Comparison of ENCODE assay signal across 30 mouse cellular contexts in genomic region chr1:77473446-77474376, GRCm38 (mm10). TPM values are rescaled to one million over a fixed set of nuclear protein-coding genes. Genes with fewer than 3 reads are reported as not detected.
DNase-seq lines count a peak whose midpoint lies in the region; ATAC-seq and TF ChIP-seq lines count a peak whose summit lies in the region.
"Had no signal": no experiment of that assay in that cellular context is flagged by ENCODE, and none has a peak within 500 bp of the region (broad histone marks: within the 10 kb centered on the region; RNA-seq: fewer than 3 reads in every experiment).

No protein-coding gene starts in this region.

- H3K27me3 ChIP-seq in intestine, embryonic 15.5 days (replicated peaks), result no peaks in the 10 kb centered on the region
- H3K27me3 ChIP-seq in intestine, embryonic 16.5 days (replicated peaks; ENCODE audit: control insufficient read depth, insufficient read depth, low read length), result no peaks in the 10 kb centered on the region
- H3K27me3 ChIP-seq in lung, embryonic 14.5 days (ENCODE audit: insufficient read depth, low read length), result no peaks in the 10 kb centered on the region
- H3K27me3 ChIP-seq in E14TG2a.4 (ENCODE audit: insufficient read depth, low read length), result no peaks in the 10 kb centered on the region
- H3K27me3 ChIP-seq: embryonic facial prominence, embryonic 13.5 days; hindbrain, embryonic 12.5 days; limb, embryonic 15.5 days; liver, embryonic 13.5 days; midbrain, embryonic 15.5 days; neural tube, embryonic 15.5 days had no signal

- H3K4me2 ChIP-seq in intestine, embryonic 15.5 days (replicated peaks), result no peak overlapping the region
- H3K4me2 ChIP-seq in intestine, embryonic 16.5 days (ENCODE audit: low read depth, low read length), result no peak overlapping the region
- H3K4me2 ChIP-seq in lung, embryonic 14.5 days, result no peak overlapping the region
- H3K4me2 ChIP-seq: embryonic facial prominence, embryonic 13.5 days; hindbrain, embryonic 12.5 days; limb, embryonic 15.5 days; liver, embryonic 13.5 days; midbrain, embryonic 15.5 days; neural tube, embryonic 15.5 days had no signal

- no peak overlapping the region for H3K27ac ChIP-seq in intestine, embryonic 15.5 days
- no peak overlapping the region for H3K27ac ChIP-seq in intestine, embryonic 16.5 days (ENCODE audit: low read length)
- H3K27ac ChIP-seq in lung, embryonic 14.5 days (ENCODE audit: low read depth), result no peak overlapping the region
- H3K27ac ChIP-seq: embryonic facial prominence, embryonic 13.5 days; forebrain, embryonic 10.5 days; hindbrain, embryonic 12.5 days; limb, embryonic 10.5 days; limb, embryonic 15.5 days; liver, embryonic 13.5 days; midbrain, embryonic 10.5 days; midbrain, embryonic 15.5 days; neural tube, embryonic 15.5 days had no signal

- H3K4me1 ChIP-seq in intestine, embryonic 15.5 days (replicated peaks), result peaks cover 21% of the 10 kb centered on the region
- peaks cover 24% of the 10 kb centered on the region for H3K4me1 ChIP-seq in intestine, embryonic 16.5 days (ENCODE audit: control insufficient read depth, insufficient read depth, low read length)
- peaks cover 5% of the 10 kb centered on the region for H3K4me1 ChIP-seq in lung, embryonic 14.5 days (ENCODE audit: insufficient read depth)
- H3K4me1 ChIP-seq in E14TG2a.4 (replicated peaks; ENCODE audit: low read depth, low read length), result peaks cover 83% of the 10 kb centered on the region

- H3K4me3 ChIP-seq in intestine, embryonic 15.5 days (replicated peaks), result no peak overlapping the region
- no peak overlapping the region for H3K4me3 ChIP-seq in intestine, embryonic 16.5 days (ENCODE audit: low read length)
- no peak overlapping the region for H3K4me3 ChIP-seq in lung, embryonic 14.5 days (ENCODE audit: low read depth, low read length)
- H3K4me3 ChIP-seq in E14TG2a.4 (replicated peaks; ENCODE audit: low read length), result peak overlapping the region; percentile 27
- H3K4me3 ChIP-seq: embryonic facial prominence, embryonic 13.5 days; forebrain, embryonic 10.5 days; hindbrain, embryonic 12.5 days; limb, embryonic 10.5 days; limb, embryonic 15.5 days; liver, embryonic 13.5 days; midbrain, embryonic 10.5 days; midbrain, embryonic 15.5 days; neural tube, embryonic 15.5 days had no signal

- no peak for TF ChIP-seq CTCF in lung, embryonic 14.5 days (IDR thresholded peaks at IDR 0.05; ENCODE audit: low read depth)
- TF ChIP-seq CTCF in E14TG2a.4 (conservative IDR thresholded peaks at IDR 0.05; ENCODE audit: low read length), result no peak

- peak; percentile 43 for ATAC-seq in intestine, embryonic 15.5 days
- ATAC-seq in intestine, embryonic 16.5 days, result no peak
- peak; percentile 48 for ATAC-seq in lung, embryonic 14.5 days (ENCODE audit: insufficient read depth)
- no peak for ATAC-seq in inflammation-experienced regulatory T-cells, adult 6 months
- ATAC-seq: activated CD4-positive, CD25-positive, alpha-beta regulatory T cell, adult 4 months; midbrain, embryonic 15.5 days had no signal

- DNase-seq in lung, embryonic 14.5 days, result peak; percentile 65
- no peak for DNase-seq in lung, postnatal 10 days
- peak; percentile 62 for DNase-seq in ES-CJ7 (ENCODE audit: low read depth, low spot score)
- DNase-seq: adrenal gland, adult 2 months; adrenal gland, postnatal 36 days; B cell, adult 2 months; cerebellum, adult 18-20 months; cerebellum, postnatal 10 days; gastrocnemius, postnatal 36 days; heart, postnatal 36 days; kidney, adult 8-10 months; kidney, postnatal 36 days; liver, embryonic 13.5 days; lung, adult 18-20 months; retina, postnatal 1 day; right cerebral cortex, postnatal 14 days; thymus, postnatal 4 days had no signal

- H3K9me3 ChIP-seq in intestine, embryonic 15.5 days, result no peaks in the 10 kb centered on the region
- H3K9me3 ChIP-seq in intestine, embryonic 16.5 days (ENCODE audit: control insufficient read depth, low read length), result no peaks in the 10 kb centered on the region
- H3K9me3 ChIP-seq in lung, embryonic 14.5 days (ENCODE audit: low read depth, low read length), result no peaks in the 10 kb centered on the region
- no peaks in the 10 kb centered on the region for H3K9me3 ChIP-seq in E14TG2a.4 (ENCODE audit: low read length)
- H3K9me3 ChIP-seq: embryonic facial prominence, embryonic 13.5 days; forebrain, embryonic 10.5 days; hindbrain, embryonic 12.5 days; limb, embryonic 10.5 days; limb, embryonic 15.5 days; liver, embryonic 13.5 days; midbrain, embryonic 10.5 days; midbrain, embryonic 15.5 days; neural tube, embryonic 15.5 days had no signal

- no peaks in the 10 kb centered on the region for H3K36me3 ChIP-seq in intestine, embryonic 15.5 days
- H3K36me3 ChIP-seq in intestine, embryonic 16.5 days (ENCODE audit: control insufficient read depth, insufficient read depth, low read length), result no peaks in the 10 kb centered on the region
- H3K36me3 ChIP-seq in lung, embryonic 14.5 days (ENCODE audit: insufficient read depth), result no peaks in the 10 kb centered on the region
- peaks cover 13% of the 10 kb centered on the region for H3K36me3 ChIP-seq in E14TG2a.4 (ENCODE audit: insufficient read depth, low read length)
- H3K36me3 ChIP-seq: embryonic facial prominence, embryonic 13.5 days; hindbrain, embryonic 12.5 days; limb, embryonic 15.5 days; liver, embryonic 13.5 days; midbrain, embryonic 10.5 days; midbrain, embryonic 15.5 days; neural tube, embryonic 15.5 days had no signal

- 46% methylated on average over 12 of the region's 12 CpGs for WGBS in intestine, embryonic 15.5 days
- WGBS in intestine, embryonic 16.5 days, result 46% methylated on average over 12 of the region's 12 CpGs
- 34% methylated on average over 12 of the region's 12 CpGs for WGBS in lung, embryonic 14.5 days

- H3K9ac ChIP-seq in intestine, embryonic 15.5 days, result no peak overlapping the region
- H3K9ac ChIP-seq in intestine, embryonic 16.5 days (ENCODE audit: low read depth, low read length), result no peak overlapping the region
- no peak overlapping the region for H3K9ac ChIP-seq in lung, embryonic 14.5 days
- H3K9ac ChIP-seq: embryonic facial prominence, embryonic 13.5 days; hindbrain, embryonic 12.5 days; limb, embryonic 15.5 days; liver, embryonic 13.5 days; midbrain, embryonic 15.5 days; neural tube, embryonic 15.5 days had no signal

RNA-seq across cellular contexts. Expression of gene Epha4, which starts 41.2 kb away (rescaled TPM):
- polyA plus RNA-seq in intestine, embryonic 15.5 days (2015; fragmentation: Nextera tagmentation; extraction: Ambion mirVana), result 8.7 and 10.4 TPM in 2 replicates
- 5.0 and 6.0 TPM in 2 replicates for polyA plus RNA-seq in intestine, embryonic 16.5 days (2015; fragmentation: Nextera tagmentation; extraction: Ambion mirVana)
- polyA plus RNA-seq in lung, embryonic 14.5 days (2014; fragmentation: Nextera tagmentation; extraction: Ambion mirVana), result 18.0 and 21.9 TPM in 2 replicates
- polyA plus RNA-seq in inflammation-experienced regulatory T-cells, adult 6 months (2017; shearing (Covaris generic)), result under 1 TPM in 1 of 3 experiments, not detected in 2; 0.39 TPM

Comparison
In these comparisons a context has a peak if more than half of its experiments do, and no peak if none do; other contexts are left out.
1. ATAC-seq: peak in intestine, embryonic 15.5 days (single experiment) and lung, embryonic 14.5 days (single experiment); none in intestine, embryonic 16.5 days (single experiment) and inflammation-experienced regulatory T-cells, adult 6 months (single experiment).